In the genomic region with DNA sequence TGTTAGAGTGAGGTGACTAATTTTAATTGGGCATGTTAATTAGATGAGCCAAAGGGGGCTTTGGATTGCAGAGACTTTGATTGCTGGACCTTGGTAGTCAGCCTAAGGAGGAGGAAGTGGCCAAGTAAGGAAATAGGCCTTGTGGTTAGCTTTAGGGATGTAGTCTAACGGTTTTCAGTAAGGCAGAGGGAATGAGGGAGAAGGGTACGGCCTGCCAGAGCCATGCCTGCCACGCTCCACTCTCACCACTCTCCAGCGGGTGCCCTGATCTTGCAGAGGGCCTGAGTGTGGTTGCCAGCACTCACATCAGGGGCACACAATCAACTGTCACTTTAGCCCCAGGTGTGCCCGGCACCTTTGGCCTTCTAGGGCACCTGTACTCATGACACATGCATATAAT, we compare ENCODE assay signal across 18 mouse cellular contexts. TPM values are rescaled to one million over a fixed set of nuclear protein-coding genes. Genes with fewer than 3 reads are reported as not detected.
"Had no signal": no experiment of that assay in that cellular context is flagged by ENCODE, and none has a peak within 500 bp of the region (broad histone marks: within the 10 kb centered on the region; RNA-seq: fewer than 3 reads in every experiment).

No protein-coding gene starts in this region.

- H3K27ac ChIP-seq: layer of hippocampus, adult 2 months; liver, embryonic 13.5 days; midbrain, embryonic 13.5 days; stomach, postnatal 0 days had no signal

- DNase-seq: kidney, adult 18-20 months; kidney, adult 9 months; kidney, postnatal 14 days; kidney, postnatal 4 days; layer of hippocampus, adult 9-11 months; liver, embryonic 13.5 days; lung, adult 2 months; lung, postnatal 36 days; right cerebral cortex, postnatal 4 days; thymus, postnatal 25 days had no signal

- H3K4me3 ChIP-seq: layer of hippocampus, adult 2 months; liver, embryonic 13.5 days; midbrain, embryonic 13.5 days had no signal

- H3K4me2 ChIP-seq: liver, embryonic 13.5 days; midbrain, embryonic 13.5 days had no signal

- H3K27me3 ChIP-seq: liver, embryonic 13.5 days; midbrain, embryonic 13.5 days had no signal

- ATAC-seq: intestine, embryonic 16.5 days; midbrain, embryonic 13.5 days; midbrain, embryonic 16.5 days had no signal

- H3K9ac ChIP-seq: liver, embryonic 13.5 days; midbrain, embryonic 13.5 days had no signal

- H3K9me3 ChIP-seq: liver, embryonic 13.5 days; midbrain, embryonic 13.5 days had no signal

RNA-seq across cellular contexts. Expression of gene Haao, which starts 57.6 kb away (rescaled TPM):
- total RNA-seq: layer of hippocampus, adult 2 months; layer of hippocampus, postnatal 25 days; left cerebral cortex, postnatal 25 days had no signal
- polyA plus RNA-seq: neural tube, embryonic 11.5 days had no signal
